Mouse (Mus musculus) olfactory bulb, adult 2 months (tissue): Measurements from ENCODE around the gene Klc2.

Experiments used
- CTCF ChIP-seq: fragments of 200-500 bp; IDR thresholded peaks from 2 replicates; pipeline ENCODE4 v1.5.1; 2012; ENCODE audit warnings: low read depth, mild to moderate bottlenecking, low read length, moderate library complexity; ENCODE audit not compliant: insufficient read depth
- POLR2A ChIP-seq: fragments of 200-500 bp; IDR thresholded peaks from 2 replicates; pipeline ENCODE4 v1.6.1; 2012; ENCODE audit warnings: mild to moderate bottlenecking, low read depth, low read length, moderate library complexity; ENCODE audit not compliant: insufficient read depth

- TF ChIP-seq CTCF (no peak), POLR2A (no peak)
These were observed 48.9 kb downstream of the Klc2 start for GRCm38 (mm10) chr19:5069486-5069885.
